Mouse (Mus musculus) neural tube, embryonic 15.5 days (tissue): ENCODE measurements around the gene Chst11. TPM values are rescaled to one million over a fixed set of nuclear protein-coding genes. Genes with fewer than 3 reads are reported as not detected.
A peak's percentile ranks its signal among the peaks of the same experiment; 100 is the strongest.

Experiments
- ATAC-seq: fragments of 200-750 bp; cut with Nextera tagmentation; 2 replicates; pipeline ENCODE4 v1.8.0; 2017; ENCODE audit warnings: mild to moderate bottlenecking, moderate TSS enrichment, moderate library complexity; ENCODE audit not compliant: low FRiP score
- H3K27ac ChIP-seq: fragments of 300-500 bp; sonication (generic); replicated peaks from 2 replicates; pipeline ENCODE4 v1.5.1; 2015; ENCODE audit warnings: mild to moderate bottlenecking, inconsistent platforms
- H3K27me3 ChIP-seq: fragments of 300-500 bp; sonication (generic); replicated peaks from 2 replicates; pipeline ENCODE4 v1.6.1; 2015; ENCODE audit warnings: inconsistent platforms
- H3K36me3 ChIP-seq: fragments of 300-500 bp; sonication (generic); 2 replicates; pipeline ENCODE4 v1.6.1; 2015; ENCODE audit warnings: inconsistent platforms
- H3K4me1 ChIP-seq: fragments of 300-500 bp; sonication (generic); 2 replicates; pipeline ENCODE4 v1.6.1; 2015; ENCODE audit warnings: inconsistent platforms
- H3K4me2 ChIP-seq: fragments of 300-500 bp; sonication (generic); 2 replicates; pipeline ENCODE4 v1.6.1; 2015; ENCODE audit warnings: inconsistent platforms, mild to moderate bottlenecking, moderate library complexity
- H3K4me3 ChIP-seq: fragments of 300-500 bp; sonication (generic); replicated peaks from 2 replicates; pipeline ENCODE4 v1.5.1; 2015; ENCODE audit warnings: mild to moderate bottlenecking, inconsistent platforms
- H3K9ac ChIP-seq: fragments of 300-500 bp; sonication (generic); replicated peaks from 2 replicates; pipeline ENCODE4 v1.6.1; 2015; ENCODE audit warnings: mild to moderate bottlenecking, inconsistent platforms
- H3K9me3 ChIP-seq: fragments of 300-500 bp; sonication (generic); replicated peaks from 2 replicates; pipeline ENCODE4 v1.6.1; 2016; ENCODE audit warnings: inconsistent platforms
- WGBS: fragments of 180-500 bp; shearing (Covaris S2); methylation state at CpG from one replicate; pipeline ENCODE4 v1.1.7; 2015; ENCODE audit warnings: mixed read lengths; 5-methylcytosine and 5-hydroxymethylcytosine counted together
- polyA plus RNA-seq: library from polyadenylated mRNA; unstranded; fragments of >200 nt; fragmentation: Nextera tagmentation; extraction: Ambion mirVana; gene quantifications from 2 replicates; pipeline ENCODE4 v1.2.1, GENCODE M21; 2015

Gene Chst11
- polyA plus RNA-seq = 4.1 and 4.4 TPM in 2 replicates

DNA sequence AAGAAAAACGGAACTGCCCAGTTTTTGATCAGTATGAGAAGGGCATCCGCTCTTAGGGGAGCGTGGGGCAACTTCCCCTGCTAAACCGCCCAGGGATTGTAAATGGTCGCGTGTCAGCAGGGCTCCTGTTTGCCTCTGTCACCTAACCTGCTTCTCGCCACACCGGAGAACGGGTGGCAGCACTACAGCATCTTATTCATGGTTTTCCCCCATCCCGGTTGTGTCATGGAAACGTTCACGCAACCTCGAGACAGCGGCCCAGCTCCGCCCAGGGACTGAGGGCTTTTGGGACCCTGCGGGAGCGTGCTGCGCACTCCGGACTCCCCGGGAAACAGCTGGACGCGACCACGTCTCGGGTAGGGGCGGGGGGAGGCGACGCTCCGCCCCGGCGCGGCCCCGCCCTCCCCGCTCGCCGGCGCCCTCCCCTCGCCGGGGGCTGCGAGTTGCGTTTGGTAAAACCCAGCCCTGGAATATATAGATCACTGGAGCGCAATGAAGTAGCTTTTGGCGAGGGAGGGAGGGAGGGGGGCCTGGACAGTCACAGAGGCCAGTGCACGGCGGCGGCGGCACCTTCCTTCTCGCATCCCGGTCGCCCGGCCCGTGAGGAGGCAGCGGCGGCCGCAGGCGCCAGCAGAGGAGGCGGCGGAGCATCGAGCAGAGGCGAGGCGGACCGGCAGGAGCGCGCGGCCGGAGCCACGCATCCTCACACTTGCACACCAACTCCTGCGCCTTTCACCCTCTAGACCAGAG, at the start of gene Chst11:
Chst11 (plus strand) TSS at position 549 of the 750 bp plus-strand sequence.
- no peaks in the 10 kb centered on the region for H3K9me3 ChIP-seq
- 0 out of 2 replicates have a peak, but pooled peaks cover 9% of the 10 kb centered on the region for H3K27me3 ChIP-seq
- H3K9ac ChIP-seq = peak within 1 kb of the TSS; percentile 83
- peak; percentile 87 for ATAC-seq
- no peaks in the 10 kb centered on the region for H3K36me3 ChIP-seq
- peak within 1 kb of the TSS; percentile 86 for H3K4me3 ChIP-seq
- peaks cover 45% of the 10 kb centered on the region for H3K4me1 ChIP-seq
- H3K4me2 ChIP-seq = peak within 1 kb of the TSS; percentile 93
- WGBS = under 1% methylated on average over 61 of the region's 67 CpGs
- peak within 1 kb of the TSS; percentile 92 for H3K27ac ChIP-seq

GRCm38 (mm10) chr10:82935774-82936173, 49.5 kb upstream of the Chst11 start:
- no peaks in the 10 kb centered on the region for H3K27me3 ChIP-seq
- H3K4me1 ChIP-seq = no peaks in the 10 kb centered on the region
- no peak overlapping the region for H3K9ac ChIP-seq
- H3K9me3 ChIP-seq = no peaks in the 10 kb centered on the region
- no peak overlapping the region for H3K4me3 ChIP-seq
- no peak for ATAC-seq
- H3K4me2 ChIP-seq = no peak overlapping the region
- WGBS = 88% methylated on average over 6 of the region's 6 CpGs
- H3K36me3 ChIP-seq = no peaks in the 10 kb centered on the region
- no peak overlapping the region for H3K27ac ChIP-seq

- Histone ChIP-seq H3K9ac (no peak overlapping the region), H3K4me1 (no peaks in the 10 kb centered on the region), H3K27me3 (no peaks in the 10 kb centered on the region), H3K9me3 (no peaks in the 10 kb centered on the region), H3K4me2 (no peak overlapping the region), H3K4me3 (no peak overlapping the region), H3K27ac (no peak overlapping the region), H3K36me3 (no peaks in the 10 kb centered on the region)
- WGBS = 94% methylated on average over 4 of the region's 4 CpGs
- no peak for ATAC-seq
Measured at GRCm38 (mm10) chr10:82953415-82953814, 31.9 kb upstream of the Chst11 start.

DNA sequence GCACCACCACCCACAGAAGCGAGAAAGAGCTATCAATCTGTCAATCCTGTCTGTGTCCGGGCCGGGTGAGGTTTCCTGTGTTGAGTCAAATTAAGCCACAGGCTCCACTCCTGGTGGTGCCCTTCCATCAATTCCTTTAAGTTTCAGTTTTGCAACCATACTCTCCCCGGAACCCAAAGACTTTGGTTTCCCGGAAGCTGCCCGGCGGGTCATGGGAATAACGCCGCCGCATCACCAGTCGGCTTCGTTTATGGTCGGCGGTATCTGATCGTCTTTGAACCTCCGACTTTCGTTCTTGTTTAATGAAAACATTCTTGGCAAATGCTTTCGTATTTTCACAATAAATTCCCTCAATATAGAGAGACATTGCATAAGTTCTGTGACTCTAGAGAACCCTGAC, 30.2 kb upstream of the Chst11 start:
- Histone ChIP-seq H3K27me3 (no peaks in the 10 kb centered on the region), H3K4me1 (no peaks in the 10 kb centered on the region), H3K9ac (no peak overlapping the region), H3K4me2 (no peak overlapping the region), H3K9me3 (no peaks in the 10 kb centered on the region), H3K36me3 (no peaks in the 10 kb centered on the region), H3K4me3 (no peak overlapping the region), H3K27ac (no peak overlapping the region)
- 94% methylated on average over 18 of the region's 18 CpGs for WGBS
- no peak for ATAC-seq

GRCm38 (mm10) chr10:82958218-82958761, 27.0 kb upstream of the Chst11 start:
- H3K9ac ChIP-seq = no peak overlapping the region
- ATAC-seq = no peak
- no peaks in the 10 kb centered on the region for H3K36me3 ChIP-seq
- H3K27me3 ChIP-seq = no peaks in the 10 kb centered on the region
- no peaks in the 10 kb centered on the region for H3K4me1 ChIP-seq
- no peak overlapping the region for H3K4me2 ChIP-seq
- 75% methylated on average over 5 of the region's 5 CpGs for WGBS
- H3K9me3 ChIP-seq = no peaks in the 10 kb centered on the region
- H3K27ac ChIP-seq = no peak overlapping the region
- no peak overlapping the region for H3K4me3 ChIP-seq

- no peaks in the 10 kb centered on the region for H3K9me3 ChIP-seq
- H3K4me1 ChIP-seq = no peaks in the 10 kb centered on the region
- no peak overlapping the region for H3K4me2 ChIP-seq
- H3K27me3 ChIP-seq = no peaks in the 10 kb centered on the region
- ATAC-seq = no peak
- no peaks in the 10 kb centered on the region for H3K36me3 ChIP-seq
- no peak overlapping the region for H3K4me3 ChIP-seq
- H3K27ac ChIP-seq = no peak overlapping the region
- H3K9ac ChIP-seq = no peak overlapping the region
Measured at GRCm38 (mm10) chr10:82959316-82959715, 26.0 kb upstream of the Chst11 start.

GRCm38 (mm10) chr10:82961302-82961701, 24.0 kb upstream of the Chst11 start:
- Histone ChIP-seq H3K27ac (no peak overlapping the region), H3K4me1 (no peaks in the 10 kb centered on the region), H3K9me3 (no peaks in the 10 kb centered on the region), H3K4me2 (no peak overlapping the region), H3K27me3 (no peaks in the 10 kb centered on the region), H3K4me3 (no peak overlapping the region), H3K9ac (no peak overlapping the region), H3K36me3 (no peaks in the 10 kb centered on the region)
- no peak for ATAC-seq
- 50% methylated on average over 7 of the region's 7 CpGs for WGBS

DNA sequence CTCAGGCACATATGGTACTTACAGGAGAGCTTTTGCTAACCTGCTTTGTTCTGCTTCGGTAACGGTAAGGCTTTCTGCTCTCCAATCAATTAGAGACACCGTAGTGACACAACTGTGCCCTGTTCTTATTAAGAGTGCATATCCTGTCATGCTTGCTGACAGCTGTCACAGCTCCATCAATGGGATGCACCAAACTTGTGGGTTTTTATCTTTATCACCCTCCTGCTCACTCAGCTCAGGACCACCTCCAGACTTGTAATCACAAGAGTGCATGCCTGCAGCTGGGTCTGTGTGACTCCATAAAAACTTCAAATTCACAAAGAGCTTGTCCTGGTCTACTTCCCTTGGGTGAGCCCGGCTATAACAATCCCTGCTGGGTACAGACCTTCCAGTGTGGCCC, 23.3 kb upstream of the Chst11 start:
- Histone ChIP-seq H3K36me3 (no peaks in the 10 kb centered on the region), H3K4me1 (no peaks in the 10 kb centered on the region), H3K9me3 (no peaks in the 10 kb centered on the region), H3K4me2 (no peak overlapping the region), H3K4me3 (no peak overlapping the region), H3K9ac (no peak overlapping the region), H3K27me3 (no peaks in the 10 kb centered on the region), H3K27ac (no peak overlapping the region)
- no peak for ATAC-seq
- WGBS = 92% methylated on average over 4 of the region's 4 CpGs

DNA sequence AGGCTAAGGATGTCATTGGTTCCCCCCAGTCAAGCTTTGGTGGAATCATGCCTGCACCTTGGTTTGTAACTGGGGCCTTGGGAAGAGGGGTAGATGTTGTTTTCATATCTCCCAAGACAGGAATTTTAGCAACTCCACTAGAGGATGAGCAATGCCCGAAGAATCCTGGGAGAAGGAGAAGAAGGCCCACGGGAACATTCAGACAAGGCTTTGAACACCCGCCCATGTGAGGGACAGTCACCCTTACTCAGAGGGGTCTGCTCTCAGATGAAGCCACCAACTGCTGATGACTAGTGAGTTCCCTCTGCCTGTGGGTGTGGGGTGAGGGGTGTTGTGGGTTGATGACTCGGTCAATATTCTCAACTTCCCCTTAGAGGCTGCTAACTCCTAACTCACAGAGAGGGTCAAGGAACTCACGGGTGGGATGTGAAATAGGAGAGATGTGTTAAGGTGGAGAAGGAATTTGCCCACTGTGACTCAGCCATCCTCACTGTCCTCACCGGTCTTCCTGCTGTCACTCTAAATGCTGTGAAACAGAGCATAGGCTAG, 22.8 kb upstream of the Chst11 start:
- WGBS = 95% methylated on average over 6 of the region's 6 CpGs
- no peak overlapping the region for H3K4me2 ChIP-seq
- no peaks in the 10 kb centered on the region for H3K36me3 ChIP-seq
- no peak overlapping the region for H3K27ac ChIP-seq
- H3K4me3 ChIP-seq = no peak overlapping the region
- H3K9ac ChIP-seq = no peak overlapping the region
- no peaks in the 10 kb centered on the region for H3K9me3 ChIP-seq
- no peaks in the 10 kb centered on the region for H3K27me3 ChIP-seq
- ATAC-seq = no peak
- H3K4me1 ChIP-seq = no peaks in the 10 kb centered on the region

- Histone ChIP-seq H3K9me3 (no peaks in the 10 kb centered on the region), H3K27ac (no peak overlapping the region), H3K27me3 (no peaks in the 10 kb centered on the region), H3K9ac (no peak overlapping the region), H3K4me1 (no peaks in the 10 kb centered on the region), H3K4me3 (no peak overlapping the region), H3K36me3 (no peaks in the 10 kb centered on the region), H3K4me2 (no peak overlapping the region)
- 73% methylated on average over 7 of the region's 7 CpGs for WGBS
- ATAC-seq = no peak
Measured at GRCm38 (mm10) chr10:82964491-82964890, 20.8 kb upstream of the Chst11 start.

DNA sequence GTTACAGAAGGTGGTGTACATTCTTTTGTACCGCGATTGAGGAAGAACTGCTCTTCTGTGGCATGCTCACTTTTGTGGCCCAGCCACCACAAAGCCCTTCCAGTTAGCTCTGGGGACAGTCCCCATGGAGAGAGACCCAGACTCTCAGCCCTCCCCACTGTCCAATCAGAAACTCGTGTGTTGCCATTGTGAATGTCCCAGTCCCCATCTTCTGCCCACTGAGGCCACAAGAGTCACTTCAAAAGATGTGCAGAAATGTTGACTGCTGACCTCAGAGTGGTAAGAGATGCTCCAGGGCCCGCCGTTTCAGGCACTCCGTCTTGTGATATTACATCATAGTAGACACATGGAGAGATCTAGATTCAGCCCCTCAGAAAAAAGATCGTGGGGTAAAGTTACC, 18.6 kb upstream of the Chst11 start:
- Histone ChIP-seq H3K4me1 (no peaks in the 10 kb centered on the region), H3K27ac (no peak overlapping the region), H3K4me2 (no peak overlapping the region), H3K9me3 (no peaks in the 10 kb centered on the region), H3K9ac (no peak overlapping the region), H3K36me3 (no peaks in the 10 kb centered on the region), H3K4me3 (no peak overlapping the region), H3K27me3 (no peaks in the 10 kb centered on the region)
- ATAC-seq = no peak
- 93% methylated on average over 7 of the region's 7 CpGs for WGBS

- H3K27ac ChIP-seq = no peak overlapping the region
- WGBS = 67% methylated on average over 5 of the region's 5 CpGs
- H3K9ac ChIP-seq = no peak overlapping the region
- no peaks in the 10 kb centered on the region for H3K36me3 ChIP-seq
- ATAC-seq = no peak
- H3K4me2 ChIP-seq = no peak overlapping the region
- H3K27me3 ChIP-seq = no peaks in the 10 kb centered on the region
- H3K4me1 ChIP-seq = no peaks in the 10 kb centered on the region
- no peak overlapping the region for H3K4me3 ChIP-seq
- H3K9me3 ChIP-seq = no peaks in the 10 kb centered on the region
Measured at GRCm38 (mm10) chr10:82969612-82970011, 15.7 kb upstream of the Chst11 start.
